Mouse (Mus musculus) embryonic fibroblast, embryonic 13.5 days (primary cell): ENCODE data around the gene Cspg5. TPM values are rescaled to one million over a fixed set of nuclear protein-coding genes. Genes with fewer than 3 reads are reported as not detected.

ENCODE experiments used
- H3K27ac ChIP-seq: 2 replicates; pipeline ENCODE4 v1.5.1; 2012; ENCODE audit warnings: low read length, control low read depth, inconsistent platforms; ENCODE audit not compliant: insufficient read depth
- H3K4me1 ChIP-seq: 2 replicates; pipeline ENCODE4 v1.6.1; 2011; ENCODE audit warnings: low read length; ENCODE audit not compliant: control insufficient read depth, insufficient read depth
- H3K4me3 ChIP-seq: 2 replicates; pipeline ENCODE4 v1.5.1; 2011; ENCODE audit warnings: mild to moderate bottlenecking, control low read depth, low read length; ENCODE audit not compliant: insufficient read depth
- CTCF ChIP-seq: IDR thresholded peaks from 2 replicates; pipeline ENCODE4 v1.5.1; 2011; ENCODE audit warnings: mild to moderate bottlenecking, control low read depth, low read length, moderate library complexity, borderline replicate concordance; ENCODE audit not compliant: insufficient read depth
- POLR2A ChIP-seq: IDR thresholded peaks from 2 replicates; pipeline ENCODE4 v1.6.1; 2011; ENCODE audit warnings: low read depth, mild to moderate bottlenecking, control low read depth, low read length, moderate library complexity
- polyA plus RNA-seq: library from polyadenylated mRNA; stranded (reverse); fragments of >200 nt; gene quantifications from 2 replicates; pipeline ENCODE4 v1.2.4, GENCODE M21; 2011; ENCODE audit warnings: low read depth; ENCODE audit not compliant: missing spikeins, insufficient read length

Gene Cspg5
- polyA plus RNA-seq, 1 experiment = 1.3 TPM

- H3K4me1 ChIP-seq = no peaks in the 10 kb centered on the region
- TF ChIP-seq POLR2A (no peak), CTCF (no peak)
- no peak overlapping the region for H3K27ac ChIP-seq
- no peak overlapping the region for H3K4me3 ChIP-seq
Measured at GRCm38 (mm10) chr9:110249823-110250543, 6.4 kb downstream of the Cspg5 start.

DNA sequence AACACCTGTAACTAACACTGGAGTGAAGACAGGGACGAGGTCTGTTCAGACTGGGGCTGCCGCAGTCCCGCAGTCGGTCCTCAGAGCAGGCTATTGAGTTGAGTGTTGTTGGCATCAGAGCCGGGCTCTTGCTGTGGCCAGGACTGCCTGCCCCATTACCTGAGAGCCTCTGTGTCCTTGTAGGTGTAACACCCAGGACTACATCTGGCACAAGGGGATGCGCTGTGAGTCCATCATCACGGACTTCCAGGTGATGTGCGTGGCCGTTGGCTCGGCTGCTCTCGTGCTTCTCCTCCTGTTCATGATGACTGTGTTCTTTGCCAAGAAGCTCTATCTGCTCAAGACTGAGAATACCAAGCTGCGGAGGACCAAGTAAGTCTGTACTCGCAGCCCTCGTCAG is 7.2 kb downstream of the Cspg5 start:
- no peak for TF ChIP-seq CTCF
- TF ChIP-seq POLR2A = no peak
- Histone ChIP-seq H3K4me1 (no peaks in the 10 kb centered on the region), H3K4me3 (no peak overlapping the region), H3K27ac (no peak overlapping the region)

GRCm38 (mm10) chr9:110255407-110256019 is 11.9 kb downstream of the Cspg5 start:
- no peak overlapping the region for H3K27ac ChIP-seq
- no peaks in the 10 kb centered on the region for H3K4me1 ChIP-seq
- H3K4me3 ChIP-seq = no peak overlapping the region
- no peak for TF ChIP-seq CTCF
- TF ChIP-seq POLR2A = no peak

GRCm38 (mm10) chr9:110258646-110259045 is 15.1 kb downstream of the Cspg5 start:
- Histone ChIP-seq H3K4me1 (no peaks in the 10 kb centered on the region), H3K4me3 (no peak overlapping the region), H3K27ac (no peak overlapping the region)
- no peak for TF ChIP-seq POLR2A
- TF ChIP-seq CTCF = no peak

- Histone ChIP-seq H3K27ac (no peak overlapping the region), H3K4me3 (no peak overlapping the region)
- TF ChIP-seq POLR2A (no peak), CTCF (no peak)
Measured at GRCm38 (mm10) chr9:110259118-110259517, 15.5 kb downstream of the Cspg5 start.

GRCm38 (mm10) chr9:110263181-110263580 is 19.6 kb downstream of the Cspg5 start:
- TF ChIP-seq POLR2A (no peak), CTCF (no peak)
- no peak overlapping the region for H3K4me3 ChIP-seq
- H3K4me1 ChIP-seq = no peaks in the 10 kb centered on the region
- no peak overlapping the region for H3K27ac ChIP-seq

More at GRCm38 (mm10) chr9:110259118-110259517, 15.5 kb downstream of the Cspg5 start:
- H3K4me1 ChIP-seq = no peaks in the 10 kb centered on the region

DNA sequence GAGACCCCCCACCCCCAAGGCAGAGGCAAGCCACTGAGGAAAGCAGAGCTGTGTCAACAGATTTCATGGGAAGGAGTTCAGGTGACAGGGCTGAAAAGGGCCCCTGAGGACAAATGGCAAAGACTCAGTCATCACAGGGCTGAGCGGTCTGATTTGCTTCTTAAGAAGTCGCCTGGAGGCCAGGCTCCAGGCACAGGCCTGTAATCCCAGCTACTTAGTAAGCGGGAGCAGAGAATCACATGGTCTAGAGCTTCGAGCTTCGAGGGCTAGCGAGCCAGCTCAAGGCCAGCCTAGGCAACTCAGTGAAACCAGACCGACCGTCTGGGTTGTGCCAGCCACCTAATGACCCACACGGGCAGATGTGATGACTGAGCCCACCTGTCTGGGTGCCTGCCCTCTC is 21.4 kb downstream of the Cspg5 start:
- Histone ChIP-seq H3K4me3 (no peak overlapping the region), H3K4me1 (no peaks in the 10 kb centered on the region), H3K27ac (no peak overlapping the region)
- TF ChIP-seq POLR2A (no peak), CTCF (no peak)

DNA sequence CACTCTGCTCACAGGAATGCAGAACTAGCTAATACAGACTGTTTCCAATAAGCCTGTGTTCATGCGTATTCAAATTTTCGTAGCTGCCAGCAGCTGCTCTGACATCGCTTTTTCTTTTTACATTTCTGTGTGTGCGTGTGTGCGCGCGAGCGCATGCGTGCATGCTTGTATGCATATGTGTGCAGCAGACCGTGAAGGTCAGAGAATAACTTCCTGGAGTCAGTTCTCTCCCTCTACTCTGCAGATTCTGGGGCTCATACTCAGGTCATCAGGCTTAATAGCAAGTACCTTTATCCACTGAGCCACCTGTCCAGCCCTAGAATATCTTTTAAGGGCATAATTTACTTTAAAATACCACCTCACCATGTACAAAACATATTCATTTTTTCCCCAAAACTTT is 24.8 kb downstream of the Cspg5 start:
- Histone ChIP-seq H3K4me1 (no peaks in the 10 kb centered on the region), H3K4me3 (no peak overlapping the region), H3K27ac (no peak overlapping the region)
- TF ChIP-seq CTCF (no peak), POLR2A (no peak)

- Histone ChIP-seq H3K4me3 (no peak overlapping the region), H3K27ac (no peak overlapping the region), H3K4me1 (no peaks in the 10 kb centered on the region)
- TF ChIP-seq POLR2A (no peak), CTCF (no peak)
Measured at GRCm38 (mm10) chr9:110272330-110272729, 28.7 kb downstream of the Cspg5 start.

DNA sequence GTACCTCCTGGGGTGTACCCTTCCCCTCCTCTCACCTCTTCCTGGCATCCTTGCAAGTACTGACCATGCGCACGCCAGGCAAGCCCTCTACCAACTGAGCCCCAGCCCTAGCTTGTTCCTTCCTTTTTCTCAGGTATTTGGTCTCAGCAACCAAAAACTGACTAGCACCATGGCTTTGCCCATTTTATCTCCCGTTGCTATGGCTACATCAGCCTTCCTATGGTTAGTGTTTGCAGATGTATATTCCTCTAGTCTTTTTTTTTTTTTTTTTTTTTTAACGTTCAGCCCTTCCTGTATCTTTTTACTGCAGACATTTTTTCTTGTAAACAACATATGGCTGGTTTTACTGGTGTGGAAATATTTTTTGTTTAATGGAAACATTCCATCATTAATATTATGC is 29.9 kb downstream of the Cspg5 start:
- TF ChIP-seq POLR2A (no peak), CTCF (no peak)
- Histone ChIP-seq H3K4me3 (no peak overlapping the region), H3K27ac (no peak overlapping the region), H3K4me1 (no peaks in the 10 kb centered on the region)

GRCm38 (mm10) chr9:110275882-110276281 is 32.3 kb downstream of the Cspg5 start:
- H3K4me3 ChIP-seq = no peak overlapping the region

More at GRCm38 (mm10) chr9:110275882-110276281, 32.3 kb downstream of the Cspg5 start:
- H3K27ac ChIP-seq = no peak overlapping the region
- TF ChIP-seq POLR2A (no peak), CTCF (no peak)
- no peaks in the 10 kb centered on the region for H3K4me1 ChIP-seq
